Mouse (Mus musculus) midbrain, embryonic 11.5 days (tissue): ENCODE data around the gene Fam53a. TPM values are rescaled to one million over a fixed set of nuclear protein-coding genes. Genes with fewer than 3 reads are reported as not detected.
A peak's percentile ranks its signal among the peaks of the same experiment; 100 is the strongest.

Source experiments
- ATAC-seq: fragments of 200-750 bp; cut with Nextera tagmentation; 2 replicates; pipeline ENCODE4 v1.8.0; 2017; ENCODE audit warnings: moderate TSS enrichment, moderate library complexity; ENCODE audit not compliant: low FRiP score
- DNase-seq: peaks from one replicate; pipeline ENCODE4 v3.0.0; 2015; ENCODE audit warnings: low spot score; ENCODE audit errors: missing footprints
- H3K27ac ChIP-seq: fragments of 300-500 bp; sonication (generic); 2 replicates; pipeline ENCODE4 v1.5.1; 2014; ENCODE audit warnings: low read depth, low read length
- H3K27me3 ChIP-seq: fragments of 300-500 bp; sonication (generic); 2 replicates; pipeline ENCODE4 v1.6.1; 2014; ENCODE audit warnings: mild to moderate bottlenecking, low read length, moderate library complexity, mixed read lengths; ENCODE audit not compliant: control insufficient read depth, insufficient read depth
- H3K36me3 ChIP-seq: fragments of 300-500 bp; sonication (generic); 2 replicates; pipeline ENCODE4 v1.6.1; 2014; ENCODE audit warnings: mild to moderate bottlenecking, low read length, moderate library complexity, mixed read lengths; ENCODE audit not compliant: control insufficient read depth, insufficient read depth
- H3K4me1 ChIP-seq: fragments of 300-500 bp; sonication (generic); 2 replicates; pipeline ENCODE4 v1.6.1; 2014; ENCODE audit warnings: low read length; ENCODE audit not compliant: control insufficient read depth, insufficient read depth
- H3K4me2 ChIP-seq: fragments of 300-500 bp; sonication (generic); 2 replicates; pipeline ENCODE4 v1.6.1; 2014; ENCODE audit warnings: mild to moderate bottlenecking, moderate library complexity
- H3K4me3 ChIP-seq: fragments of 300-500 bp; sonication (generic); 2 replicates; pipeline ENCODE4 v1.5.1; 2014; ENCODE audit warnings: low read depth, low read length
- H3K9ac ChIP-seq: fragments of 300-500 bp; sonication (generic); 2 replicates; pipeline ENCODE4 v1.6.1; 2014; ENCODE audit warnings: low read length
- H3K9me3 ChIP-seq: fragments of 300-500 bp; sonication (generic); 2 replicates; pipeline ENCODE4 v1.6.1; 2016; ENCODE audit warnings: low read length; ENCODE audit not compliant: control insufficient read depth
- WGBS: fragments of 180-500 bp; shearing (Covaris S2); extraction: QIAGEN DNeasy Blood & Tissue Kit; methylation state at CpG from one replicate; pipeline ENCODE4 v1.1.7; 2014; 5-methylcytosine and 5-hydroxymethylcytosine counted together
- polyA plus RNA-seq: library from polyadenylated mRNA; unstranded; fragments of >200 nt; fragmentation: Nextera tagmentation; extraction: Ambion mirVana; gene quantifications from 2 replicates; pipeline ENCODE4 v1.2.1, GENCODE M21; 2014

Gene Fam53a
- polyA plus RNA-seq, 1 experiment from 2014 or later: 64.4 TPM

GRCm38 (mm10) chr5:33640652-33641051, 11.2 kb upstream of the Fam53a start:
- no peak overlapping the region for H3K4me2 ChIP-seq
- H3K36me3 ChIP-seq: peaks cover 21% of the 10 kb centered on the region
- WGBS: 50% methylated on average over 3 of the region's 3 CpGs

GRCm38 (mm10) chr5:33638826-33639225, 9.4 kb upstream of the Fam53a start:
- Histone ChIP-seq H3K27ac (no peak overlapping the region), H3K9ac (no peak overlapping the region), H3K4me3 (no peak overlapping the region), H3K4me2 (no peak overlapping the region), H3K9me3 (no peaks in the 10 kb centered on the region), H3K4me1 (no peaks in the 10 kb centered on the region), H3K27me3 (no peaks in the 10 kb centered on the region), H3K36me3 (peaks cover 15% of the 10 kb centered on the region)
- WGBS: 83% methylated on average over 4 of the region's 4 CpGs
- DNase-seq: peak; percentile 81
- ATAC-seq: no peak

More at GRCm38 (mm10) chr5:33640652-33641051, 11.2 kb upstream of the Fam53a start:
- H3K9me3 ChIP-seq: no peaks in the 10 kb centered on the region
- DNase-seq (peak; percentile 91), ATAC-seq (no peak)
- no peak overlapping the region for H3K27ac ChIP-seq
- no peaks in the 10 kb centered on the region for H3K4me1 ChIP-seq
- H3K27me3 ChIP-seq: no peaks in the 10 kb centered on the region
- no peak overlapping the region for H3K4me3 ChIP-seq
- H3K9ac ChIP-seq: no peak overlapping the region

- peaks cover 11% of the 10 kb centered on the region for H3K36me3 ChIP-seq
- ATAC-seq (no peak), DNase-seq (peak; percentile 51)
- H3K27ac ChIP-seq: no peak overlapping the region
- H3K9ac ChIP-seq: no peak overlapping the region
- no peak overlapping the region for H3K4me3 ChIP-seq
- H3K4me2 ChIP-seq: no peak overlapping the region
- H3K9me3 ChIP-seq: no peaks in the 10 kb centered on the region
- H3K27me3 ChIP-seq: no peaks in the 10 kb centered on the region
- 84% methylated on average over 3 of the region's 3 CpGs for WGBS
- H3K4me1 ChIP-seq: no peaks in the 10 kb centered on the region
Measured at GRCm38 (mm10) chr5:33637606-33638350, 8.3 kb upstream of the Fam53a start.

GRCm38 (mm10) chr5:33635361-33635760, 5.9 kb upstream of the Fam53a start:
- ATAC-seq (no peak), DNase-seq (no peak)
- peaks cover 2% of the 10 kb centered on the region for H3K36me3 ChIP-seq
- H3K9ac ChIP-seq: no peak overlapping the region
- H3K27me3 ChIP-seq: no peaks in the 10 kb centered on the region
- H3K4me3 ChIP-seq: no peak overlapping the region
- H3K4me2 ChIP-seq: no peak overlapping the region
- no peaks in the 10 kb centered on the region for H3K9me3 ChIP-seq
- no peak overlapping the region for H3K27ac ChIP-seq
- no peaks in the 10 kb centered on the region for H3K4me1 ChIP-seq
- 94% methylated on average over 3 of the region's 3 CpGs for WGBS

GRCm38 (mm10) chr5:33632526-33632925, 3.1 kb upstream of the Fam53a start:
- Histone ChIP-seq H3K36me3 (peaks cover under 1% of the 10 kb centered on the region), H3K9me3 (no peaks in the 10 kb centered on the region), H3K27me3 (no peaks in the 10 kb centered on the region), H3K27ac (no peak overlapping the region), H3K4me3 (no peak overlapping the region), H3K4me2 (no peak overlapping the region), H3K9ac (no peak overlapping the region), H3K4me1 (peaks cover 9% of the 10 kb centered on the region)
- WGBS: 90% methylated on average over 1 of the region's 1 CpGs
- DNase-seq: no peak
- no peak for ATAC-seq

- no peak overlapping the region for H3K4me2 ChIP-seq
- peaks cover 9% of the 10 kb centered on the region for H3K4me1 ChIP-seq
- H3K4me3 ChIP-seq: no peak overlapping the region
- H3K27me3 ChIP-seq: no peaks in the 10 kb centered on the region
- H3K36me3 ChIP-seq: no peaks in the 10 kb centered on the region; the same call in 1 of the 2 replicates
- H3K9ac ChIP-seq: no peak overlapping the region
- WGBS: 76% methylated on average over 4 of the region's 4 CpGs
- DNase-seq (no peak), ATAC-seq (no peak)
- no peak overlapping the region for H3K27ac ChIP-seq
- H3K9me3 ChIP-seq: no peaks in the 10 kb centered on the region
Measured at GRCm38 (mm10) chr5:33630615-33631014, 1.2 kb upstream of the Fam53a start.

- no peaks in the 10 kb centered on the region for H3K27me3 ChIP-seq
- peak overlapping the region; percentile 81 for H3K4me3 ChIP-seq
- H3K4me1 ChIP-seq: peaks cover 9% of the 10 kb centered on the region
- DNase-seq (no peak), ATAC-seq (peak; percentile 38; the same call in 1 of the 2 replicates)
- H3K9ac ChIP-seq: peak overlapping the region; percentile 46
- H3K36me3 ChIP-seq: no peaks in the 10 kb centered on the region; the same call in 1 of the 2 replicates
- H3K27ac ChIP-seq: no peak overlapping the region
- no peaks in the 10 kb centered on the region for H3K9me3 ChIP-seq
- peak overlapping the region; percentile 51 for H3K4me2 ChIP-seq
- WGBS: 6% methylated on average over 9 of the region's 9 CpGs
Measured at GRCm38 (mm10) chr5:33630061-33630460, 626 bp upstream of the Fam53a start.

- H3K36me3 ChIP-seq: no peaks in the 10 kb centered on the region; the same call in 1 of the 2 replicates
- H3K9ac ChIP-seq: peak overlapping the region; percentile 74
- H3K27me3 ChIP-seq: no peaks in the 10 kb centered on the region
- peak overlapping the region; percentile 81 for H3K4me3 ChIP-seq
- DNase-seq (no peak), ATAC-seq (no peak; the same call in 1 of the 2 replicates)
- H3K27ac ChIP-seq: peak overlapping the region; percentile 72
- H3K9me3 ChIP-seq: no peaks in the 10 kb centered on the region
- WGBS: under 1% methylated on average over 24 of the region's 24 CpGs
- H3K4me2 ChIP-seq: peak overlapping the region; percentile 84
- peaks cover 9% of the 10 kb centered on the region for H3K4me1 ChIP-seq
Measured at GRCm38 (mm10) chr5:33628820-33629300, 575 bp downstream of the Fam53a start.

GRCm38 (mm10) chr5:33627968-33628367, 1.5 kb downstream of the Fam53a start:
- peak overlapping the region; percentile 14; the same call in 1 of the 2 replicates for H3K9ac ChIP-seq
- no peaks in the 10 kb centered on the region for H3K27me3 ChIP-seq
- H3K36me3 ChIP-seq: no peaks in the 10 kb centered on the region; the same call in 1 of the 2 replicates
- 64% methylated on average over 4 of the region's 4 CpGs for WGBS
- H3K4me3 ChIP-seq: peak overlapping the region; percentile 81; the same call in 1 of the 2 replicates
- no peak for DNase-seq
- no peaks in the 10 kb centered on the region for H3K9me3 ChIP-seq
- peak overlapping the region; percentile 84 for H3K4me2 ChIP-seq
- no peak for ATAC-seq
- no peak overlapping the region for H3K27ac ChIP-seq
- peaks cover 9% of the 10 kb centered on the region for H3K4me1 ChIP-seq
